Comparison of ENCODE assay signal across 10 mouse cellular contexts in genomic region chr14:45217693-45218092, GRCm38 (mm10). TPM values are rescaled to one million over a fixed set of nuclear protein-coding genes. Genes with fewer than 3 reads are reported as not detected.
DNase-seq lines count a peak whose midpoint lies in the region; ATAC-seq and TF ChIP-seq lines count a peak whose summit lies in the region.
"Had no signal": no experiment of that assay in that cellular context is flagged by ENCODE, and none has a peak within 500 bp of the region (broad histone marks: within the 10 kb centered on the region; RNA-seq: fewer than 3 reads in every experiment).

No protein-coding gene starts in this region.

- no peaks in the 10 kb centered on the region for H3K9me3 ChIP-seq in limb, embryonic 13.5 days
- H3K9me3 ChIP-seq in limb, embryonic 10.5 days (replicated peaks): no peaks in the 10 kb centered on the region
- H3K9me3 ChIP-seq in hindbrain, postnatal 0 days (ENCODE audit: low read length): no peaks in the 10 kb centered on the region
- H3K9me3 ChIP-seq: stomach, embryonic 15.5 days had no signal

- no peak overlapping the region for H3K27ac ChIP-seq in limb, embryonic 13.5 days
- H3K27ac ChIP-seq in limb, embryonic 10.5 days: no peak overlapping the region
- no peak overlapping the region for H3K27ac ChIP-seq in hindbrain, postnatal 0 days
- H3K27ac ChIP-seq: stomach, embryonic 15.5 days had no signal

- H3K27me3 ChIP-seq in limb, embryonic 13.5 days: no peaks in the 10 kb centered on the region
- H3K27me3 ChIP-seq in limb, embryonic 10.5 days (ENCODE audit: low read depth, poor library complexity, severe bottlenecking): 0 out of 2 replicates have a peak, but pooled peaks cover 4% of the 10 kb centered on the region
- H3K27me3 ChIP-seq in hindbrain, postnatal 0 days (ENCODE audit: insufficient read depth, low read length): no peaks in the 10 kb centered on the region
- H3K27me3 ChIP-seq: stomach, embryonic 15.5 days had no signal

- WGBS in limb, embryonic 13.5 days: 88% methylated on average over 4 of the region's 4 CpGs
- WGBS in limb, embryonic 10.5 days: 94% methylated on average over 4 of the region's 4 CpGs
- WGBS in hindbrain, postnatal 0 days: 84% methylated on average over 4 of the region's 4 CpGs

- peaks cover 2% of the 10 kb centered on the region; the same call in 1 of the 2 replicates for H3K36me3 ChIP-seq in limb, embryonic 13.5 days
- no peaks in the 10 kb centered on the region for H3K36me3 ChIP-seq in limb, embryonic 10.5 days
- no peaks in the 10 kb centered on the region for H3K36me3 ChIP-seq in hindbrain, postnatal 0 days (ENCODE audit: insufficient read depth, low read length)
- H3K36me3 ChIP-seq: stomach, embryonic 15.5 days had no signal

- TF ChIP-seq CTCF in hindbrain, postnatal 0 days (IDR thresholded peaks at IDR 0.05; ENCODE audit: low read depth): no peak

- H3K4me3 ChIP-seq in limb, embryonic 13.5 days: no peak overlapping the region
- no peak overlapping the region for H3K4me3 ChIP-seq in limb, embryonic 10.5 days
- H3K4me3 ChIP-seq in hindbrain, postnatal 0 days (ENCODE audit: low read length): peak overlapping the region; percentile 77
- H3K4me3 ChIP-seq: stomach, embryonic 15.5 days had no signal

- H3K4me2 ChIP-seq in limb, embryonic 13.5 days (replicated peaks): 0 out of 2 replicates have a peak overlapping the region, but pooled peaks have one; percentile 81
- peak overlapping the region; percentile 72 for H3K4me2 ChIP-seq in hindbrain, postnatal 0 days (ENCODE audit: low read depth, low read length)

- ATAC-seq in limb, embryonic 13.5 days (ENCODE audit: low FRiP score, low read depth): no peak
- ATAC-seq in hindbrain, postnatal 0 days: no peak
- no peak for ATAC-seq in granulocyte monocyte progenitor cell, adult 5-6 weeks (replicated peaks; ENCODE audit: poor library complexity, severe bottlenecking)

- peak; percentile 34 for DNase-seq in adrenal gland, adult 8-10 months
- no peak for DNase-seq in adrenal gland, adult 18-20 months (ENCODE audit: low spot score in 2 of 2)
- no peak for DNase-seq in limb, embryonic 10.5 days (ENCODE audit: low spot score)
- DNase-seq in adrenal gland, postnatal 10 days: peak; percentile 17
- DNase-seq in hindbrain, postnatal 0 days (ENCODE audit: low spot score): no peak
- no peak for DNase-seq in natural killer cell, adult 2 months (ENCODE audit: low spot score in 2 of 2)
- DNase-seq: kidney, adult 9 months had no signal

- no peaks in the 10 kb centered on the region; the same call in 1 of the 2 replicates for H3K4me1 ChIP-seq in limb, embryonic 13.5 days
- peaks cover 8% of the 10 kb centered on the region; the same call in 1 of the 2 replicates for H3K4me1 ChIP-seq in limb, embryonic 10.5 days
- H3K4me1 ChIP-seq in hindbrain, postnatal 0 days (ENCODE audit: insufficient read depth, low read length): 0 out of 2 replicates have a peak, but pooled peaks cover 5% of the 10 kb centered on the region
- H3K4me1 ChIP-seq: stomach, embryonic 15.5 days had no signal

- no peak overlapping the region for H3K9ac ChIP-seq in limb, embryonic 13.5 days
- H3K9ac ChIP-seq in hindbrain, postnatal 0 days (replicated peaks; ENCODE audit: low read length): peak overlapping the region; percentile 79; the same call in 1 of the 2 replicates
- H3K9ac ChIP-seq: stomach, embryonic 15.5 days had no signal

RNA-seq across cellular contexts. Expression of gene Gpr137c, which starts 1.8 kb away (rescaled TPM):
- total RNA-seq in adrenal gland, adult 8-10 months (2022): 1 to 10 TPM; 1.3 to 2.6 (median 1.7) TPM
- 1 to 10 TPM; 1.4 TPM for total RNA-seq in adrenal gland, adult 18-20 months (2021)
- polyA plus RNA-seq in limb, embryonic 13.5 days (2015; fragmentation: Nextera tagmentation; extraction: Ambion mirVana): 3.8 and 4.0 TPM in 2 replicates
- 1.3 and 2.1 TPM in 2 replicates for polyA plus RNA-seq in limb, embryonic 10.5 days (2016; fragmentation: Nextera tagmentation; extraction: Ambion mirVana)
- total RNA-seq in adrenal gland, postnatal 10 days (2021): 1 to 10 TPM; 1.1 to 3.4 TPM
- 61.4 and 72.2 TPM in 2 replicates for total RNA-seq in hindbrain, postnatal 0 days (2014; rRNA removed)
- polyA plus RNA-seq in hindbrain, postnatal 0 days (2015; fragmentation: Nextera tagmentation; extraction: Ambion mirVana): 14.1 and 15.7 TPM in 2 replicates
- 0.34 and 2.2 TPM in 2 replicates for total RNA-seq in granulocyte monocyte progenitor cell, adult 5-6 weeks (2014; fragmentation: Nextera tagmentation)
- 1.3 and 2.0 TPM in 2 replicates for total RNA-seq in granulocyte monocyte progenitor cell, adult 5-6 weeks (2017)

RNA-seq across cellular contexts. Expression of gene Txndc16, which starts 2.4 kb away (rescaled TPM):
- 10 to 100 TPM; 20.9 to 37.6 (median 25.3) TPM for total RNA-seq in adrenal gland, adult 8-10 months (2022)
- 10 to 100 TPM; 15.5 to 15.8 TPM for total RNA-seq in adrenal gland, adult 18-20 months (2021)
- polyA plus RNA-seq in limb, embryonic 13.5 days (2015; fragmentation: Nextera tagmentation; extraction: Ambion mirVana): 18.0 and 18.9 TPM in 2 replicates
- polyA plus RNA-seq in limb, embryonic 10.5 days (2016; fragmentation: Nextera tagmentation; extraction: Ambion mirVana): 8.9 and 10.6 TPM in 2 replicates
- total RNA-seq in adrenal gland, postnatal 10 days (2021): 10 to 100 TPM; 13.7 to 20.6 TPM
- total RNA-seq in hindbrain, postnatal 0 days (2014; rRNA removed): 40.9 and 54.2 TPM in 2 replicates
- polyA plus RNA-seq in hindbrain, postnatal 0 days (2015; fragmentation: Nextera tagmentation; extraction: Ambion mirVana): 33.6 and 33.7 TPM in 2 replicates
- 6.4 and 26.8 TPM in 2 replicates for total RNA-seq in granulocyte monocyte progenitor cell, adult 5-6 weeks (2014; fragmentation: Nextera tagmentation)
- 14.1 and 23.8 TPM in 2 replicates for total RNA-seq in granulocyte monocyte progenitor cell, adult 5-6 weeks (2017)

Comparison
In these comparisons a context has a peak if more than half of its experiments do, and no peak if none do; other contexts are left out.
1. DNase-seq: peak in adrenal gland, adult 8-10 months (single experiment) and adrenal gland, postnatal 10 days (single experiment); none in adrenal gland, adult 18-20 months (0 of 2), limb, embryonic 10.5 days (single experiment), hindbrain, postnatal 0 days (single experiment) and natural killer cell, adult 2 months (0 of 2).
2. RNA of gene Gpr137c, which starts 1.8 kb away (total RNA-seq): 61.4 to 72.2 TPM in hindbrain, postnatal 0 days; 1.1 to 3.4 TPM in adrenal gland, postnatal 10 days, 1.3 to 2.6 TPM in adrenal gland, adult 8-10 months, 1.4 TPM in adrenal gland, adult 18-20 months and 0.34 to 2.2 TPM in granulocyte monocyte progenitor cell, adult 5-6 weeks; every median in the first group is over 10 times any median in the second.